Mouse (Mus musculus): ENCODE results near the gene Osbpl6. TPM values are rescaled to one million over a fixed set of nuclear protein-coding genes. Genes with fewer than 3 reads are reported as not detected.

Gene Osbpl6
- polyA plus RNA-seq (2015; fragmentation: Nextera tagmentation; extraction: Ambion mirVana), result 0.58 and 0.70 TPM in 2 replicates

GRCm38 (mm10) chr2:76406151-76406936, at the start of gene Osbpl6:
TSS of gene Osbpl6 (plus strand) at chr2:76406508.

DNA sequence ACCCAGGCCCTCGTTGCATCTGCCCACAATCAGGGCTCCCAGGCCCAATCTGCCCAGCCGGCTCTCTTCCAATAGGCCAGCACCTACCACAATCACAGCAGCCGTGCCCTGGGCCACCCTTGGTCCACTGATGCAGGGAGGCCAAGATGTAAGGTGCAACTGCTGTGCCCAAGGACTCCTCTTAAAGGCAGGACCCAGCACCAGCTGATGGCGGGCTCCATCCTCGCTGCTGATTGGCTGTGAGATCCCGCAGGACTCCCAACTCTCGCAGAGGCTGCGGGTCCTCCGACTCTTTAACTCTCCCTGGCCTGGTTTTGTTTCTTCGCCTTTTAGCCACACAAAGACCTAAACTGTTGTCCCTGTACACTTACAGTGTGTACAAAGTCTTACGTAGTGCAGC, 46.1 kb upstream of the Osbpl6 start, which contains the start of gene Cyct:
Gene Cyct, minus strand, starts transcription at position 225 of the 400 bp plus-strand sequence.

GRCm38 (mm10) chr2:76369821-76370655, 36.3 kb upstream of the Osbpl6 start, which contains the start of gene Rbm45:
TSS of gene Rbm45 (plus strand) at chr2:76369984.

GRCm38 (mm10) chr2:76647883-76648570, 241.7 kb downstream of the Osbpl6 start, which contains the start of the genes Prkra and Pjvk:
TSS of gene Prkra (minus strand) at chr2:76648015.
TSS of gene Pjvk (plus strand) at chr2:76648476.

Other genes starting within 250 kb of the Osbpl6 start
- 0.06 TPM in 1 of 2 replicates, not detected in the other for gene Pde11a, start 67.7 kb upstream of the Osbpl6 start, polyA plus RNA-seq (2015; fragmentation: Nextera tagmentation; extraction: Ambion mirVana)
- not detected in 2 replicates for gene Cyct, start 46.1 kb upstream of the Osbpl6 start, polyA plus RNA-seq (2015; fragmentation: Nextera tagmentation; extraction: Ambion mirVana)
- gene Rbm45, start 36.5 kb upstream of the Osbpl6 start, polyA plus RNA-seq (2015; fragmentation: Nextera tagmentation; extraction: Ambion mirVana), result 11.1 and 11.6 TPM in 2 replicates
- gene Prkra, start 241.5 kb downstream of the Osbpl6 start, polyA plus RNA-seq (2015; fragmentation: Nextera tagmentation; extraction: Ambion mirVana), result 13.2 and 16.8 TPM in 2 replicates
- 0.35 TPM in 1 of 2 replicates, not detected in the other for gene Pjvk, start 242.0 kb downstream of the Osbpl6 start, polyA plus RNA-seq (2015; fragmentation: Nextera tagmentation; extraction: Ambion mirVana)